Mouse (Mus musculus) embryonic facial prominence, embryonic 14.5 days (tissue): ENCODE results near the gene Spata31d1b. TPM values are rescaled to one million over a fixed set of nuclear protein-coding genes. Genes with fewer than 3 reads are reported as not detected.
"Not testable (repeated sequence)": the region's sequence is repeated elsewhere in the genome, so short reads cannot be mapped to it uniquely, and the experiment has no call there.

Source experiments
- ATAC-seq: fragments of 200-750 bp; cut with Nextera tagmentation; 2 replicates; pipeline ENCODE4 v1.8.0; 2017; ENCODE audit warnings: low read depth, moderate number of reproducible peaks, moderate TSS enrichment
- DNase-seq: peaks from one replicate; pipeline ENCODE4 v3.0.0-alpha.2; 2015; ENCODE audit warnings: low spot score
- H3K27ac ChIP-seq: fragments of 300-500 bp; sonication (generic); replicated peaks from 2 replicates; pipeline ENCODE4 v1.5.1; 2014; ENCODE audit warnings: low read depth, mild to moderate bottlenecking, low read length, moderate library complexity
- H3K27me3 ChIP-seq: fragments of 300-500 bp; sonication (generic); replicated peaks from 2 replicates; pipeline ENCODE4 v1.6.1; 2014; ENCODE audit warnings: low read length; ENCODE audit not compliant: control insufficient read depth, insufficient read depth
- H3K36me3 ChIP-seq: fragments of 300-500 bp; sonication (generic); 2 replicates; pipeline ENCODE4 v1.6.1; 2014; ENCODE audit warnings: low read length, mixed read lengths; ENCODE audit not compliant: control insufficient read depth, insufficient read depth
- H3K4me1 ChIP-seq: fragments of 300-500 bp; sonication (generic); 2 replicates; pipeline ENCODE4 v1.6.1; 2014; ENCODE audit warnings: antibody characterized with exemption, low read length; ENCODE audit not compliant: control insufficient read depth, insufficient read depth
- H3K4me2 ChIP-seq: fragments of 300-500 bp; sonication (generic); 2 replicates; pipeline ENCODE4 v1.6.1; 2014; ENCODE audit warnings: low read depth, mild to moderate bottlenecking, low read length, moderate library complexity, mixed read lengths
- H3K4me3 ChIP-seq: fragments of 300-500 bp; sonication (generic); 2 replicates; pipeline ENCODE4 v1.5.1; 2014; ENCODE audit warnings: low read depth, mild to moderate bottlenecking, low read length
- H3K9ac ChIP-seq: fragments of 300-500 bp; sonication (generic); 2 replicates; pipeline ENCODE4 v1.6.1; 2014; ENCODE audit warnings: low read depth, mild to moderate bottlenecking, low read length, moderate library complexity, mixed read lengths
- H3K9me3 ChIP-seq: fragments of 300-500 bp; sonication (generic); 2 replicates; pipeline ENCODE4 v1.6.1; 2016; ENCODE audit warnings: low read length; ENCODE audit not compliant: control insufficient read depth
- WGBS: fragments of 180-500 bp; shearing (Covaris S2); extraction: QIAGEN DNeasy Blood & Tissue Kit; methylation state at CpG from one replicate; pipeline ENCODE4 v1.1.7; 2014; 5-methylcytosine and 5-hydroxymethylcytosine counted together
- polyA plus RNA-seq: library from polyadenylated mRNA; unstranded; fragments of >200 nt; fragmentation: Nextera tagmentation; extraction: Ambion mirVana; gene quantifications from 2 replicates; pipeline ENCODE4 v1.2.1, GENCODE M21; 2014

Spata31d1b gene
- polyA plus RNA-seq, 1 experiment from 2014 or later = 0.06 TPM

DNA sequence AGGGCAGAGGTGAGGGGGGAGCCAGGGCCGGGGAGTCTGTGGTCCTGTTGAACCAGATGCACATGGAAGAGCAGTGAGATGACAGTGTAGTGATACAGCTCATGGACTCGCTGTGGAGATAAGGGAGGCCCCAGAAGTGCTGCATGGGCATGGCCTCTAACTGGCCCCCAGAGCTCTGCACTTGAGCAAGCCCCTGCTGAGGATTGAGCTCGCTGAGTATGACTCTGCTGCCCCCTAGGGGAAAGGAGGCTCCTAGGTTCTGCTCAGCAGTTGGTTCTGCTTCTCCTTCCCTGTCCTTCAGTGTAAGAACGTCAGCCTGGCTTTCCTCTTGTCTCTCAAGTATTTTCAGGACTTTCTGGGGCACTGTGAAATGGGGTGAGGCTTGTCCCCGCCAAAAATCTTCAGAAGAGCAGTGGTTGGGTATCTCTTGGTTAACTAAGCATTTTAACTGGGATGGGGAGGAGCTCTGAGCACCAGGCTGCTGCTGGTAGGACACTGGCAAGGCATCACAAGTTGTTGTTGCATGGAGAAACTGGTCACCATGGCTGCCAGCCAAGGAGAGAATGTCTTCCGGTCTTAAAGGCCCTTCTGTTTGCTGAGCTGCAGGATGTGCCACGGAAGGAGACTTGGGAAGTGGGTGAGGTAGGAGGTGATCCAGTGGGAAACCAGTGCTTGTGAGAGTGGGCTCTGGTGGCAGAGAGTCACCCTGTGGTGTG lies 16.5 kb downstream of the Spata31d1b start:
- ATAC-seq (peak; percentile 90), DNase-seq (peak; percentile 90)
- no peaks in the 10 kb centered on the region for H3K27me3 ChIP-seq
- WGBS = 35% methylated on average over 6 of the region's 7 CpGs
- H3K4me2 ChIP-seq = no peak overlapping the region
- H3K9ac ChIP-seq = no peak overlapping the region
- 0 out of 2 replicates have a peak, but pooled peaks cover 6% of the 10 kb centered on the region for H3K4me1 ChIP-seq
- no peaks in the 10 kb centered on the region for H3K36me3 ChIP-seq
- no peak overlapping the region for H3K4me3 ChIP-seq
- no peak overlapping the region for H3K27ac ChIP-seq
- H3K9me3 ChIP-seq = no peaks in the 10 kb centered on the region

DNA sequence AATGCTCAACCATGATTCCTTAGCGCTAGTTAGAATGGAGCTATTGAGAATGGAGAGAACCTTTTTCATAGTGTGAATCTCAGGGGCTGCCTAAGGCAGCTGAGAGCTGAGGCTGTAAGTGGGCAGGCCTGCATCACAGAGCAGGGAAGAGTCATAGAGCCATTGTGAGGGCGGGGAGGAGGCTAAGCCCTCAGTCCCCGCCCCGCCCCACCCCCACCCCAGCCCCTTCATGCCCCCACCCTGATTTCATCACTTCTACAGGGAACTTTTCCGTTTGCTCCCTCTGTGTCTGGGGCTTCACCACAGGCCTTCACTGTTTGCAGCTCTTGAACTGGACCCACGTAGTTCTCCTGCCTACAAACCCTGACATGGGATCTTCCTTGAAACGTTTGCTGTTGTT lies 19.6 kb downstream of the Spata31d1b start, which contains the start of gene Spata31d1d:
Gene Spata31d1d (minus strand): TSS at position 101 of the 400 bp plus-strand sequence.
- no peaks in the 10 kb centered on the region for H3K4me1 ChIP-seq
- H3K9ac ChIP-seq = no peak within 1 kb of the TSS
- no peak within 1 kb of the TSS for H3K4me3 ChIP-seq
- H3K27me3 ChIP-seq = no peaks in the 10 kb centered on the region
- no peaks in the 10 kb centered on the region for H3K36me3 ChIP-seq
- no peak for ATAC-seq
- 43% methylated on average over 7 of the region's 7 CpGs for WGBS
- H3K27ac ChIP-seq = no peak within 1 kb of the TSS
- no peak within 1 kb of the TSS for H3K4me2 ChIP-seq
- H3K9me3 ChIP-seq = no peaks in the 10 kb centered on the region
- no peak for DNase-seq

GRCm38 (mm10) chr13:59733936-59734335 lies 21.9 kb downstream of the Spata31d1b start:
- Histone ChIP-seq H3K4me3 (no peak overlapping the region), H3K36me3 (no peaks in the 10 kb centered on the region), H3K9ac (no peak overlapping the region), H3K4me1 (no peaks in the 10 kb centered on the region), H3K27ac (no peak overlapping the region), H3K9me3 (no peaks in the 10 kb centered on the region), H3K4me2 (no peak overlapping the region), H3K27me3 (no peaks in the 10 kb centered on the region)
- ATAC-seq (no peak), DNase-seq (no peak)
- 90% methylated on average over 2 of the region's 4 CpGs for WGBS

- H3K36me3 ChIP-seq, H3K27me3 ChIP-seq, DNase-seq, H3K9me3 ChIP-seq, H3K9ac ChIP-seq, H3K27ac ChIP-seq, ATAC-seq, H3K4me1 ChIP-seq, H3K4me3 ChIP-seq, H3K4me2 ChIP-seq: not testable (repeated sequence)
- WGBS = 41% methylated on average over 5 of the region's 6 CpGs
Measured at GRCm38 (mm10) chr13:59734347-59734746, 22.3 kb downstream of the Spata31d1b start.

DNA sequence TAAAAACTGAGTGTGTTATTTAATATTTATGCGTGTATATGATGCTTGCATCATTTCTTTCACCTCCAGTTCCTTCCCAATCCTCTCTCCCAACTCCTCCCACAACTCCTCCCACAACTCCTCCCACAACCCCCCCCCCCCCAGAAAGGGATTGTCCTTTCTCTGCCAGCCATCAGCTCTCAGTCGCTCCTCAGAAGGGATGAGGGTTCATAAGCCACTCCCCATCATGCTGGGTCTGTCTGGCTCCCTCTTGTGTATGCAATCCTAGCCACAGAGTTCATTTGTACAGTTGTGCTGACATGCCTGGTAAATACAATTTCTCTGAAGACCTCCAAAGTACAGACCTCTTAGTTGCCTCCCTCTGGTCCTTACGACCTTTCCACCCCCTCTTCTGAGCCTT lies 23.1 kb downstream of the Spata31d1b start:
- ATAC-seq = peak; percentile 75; the same call in 1 of the 2 replicates
- H3K4me1 ChIP-seq = no peaks in the 10 kb centered on the region

DNA sequence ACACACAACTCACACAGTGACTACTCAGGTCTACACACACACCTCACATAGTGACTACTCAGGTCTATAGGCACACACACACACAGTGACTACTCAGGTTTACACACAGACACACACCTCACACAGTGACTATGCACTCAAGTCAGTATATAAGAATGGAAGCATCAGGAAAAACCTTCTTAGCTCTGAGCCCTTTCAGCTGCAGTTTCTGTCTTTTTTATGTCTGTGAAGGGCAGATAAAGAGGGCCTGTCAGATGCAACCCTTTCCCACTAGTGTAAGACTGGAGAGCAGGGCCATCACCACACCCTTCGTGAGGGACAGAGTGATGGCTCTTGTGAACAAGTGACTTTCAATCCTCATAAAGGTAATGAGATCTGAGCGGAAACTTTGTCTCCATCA lies 26.4 kb downstream of the Spata31d1b start:
- DNase-seq (no peak), ATAC-seq (no peak)
- Histone ChIP-seq H3K4me1 (no peaks in the 10 kb centered on the region), H3K9ac (no peak overlapping the region), H3K27ac (no peak overlapping the region), H3K27me3 (no peaks in the 10 kb centered on the region), H3K4me2 (no peak overlapping the region), H3K36me3 (no peaks in the 10 kb centered on the region), H3K9me3 (no peaks in the 10 kb centered on the region), H3K4me3 (no peak overlapping the region)
- WGBS = 71% methylated on average over 2 of the region's 2 CpGs

More for the DNA sequence above, 23.1 kb downstream of the Spata31d1b start:
- no peaks in the 10 kb centered on the region for H3K27me3 ChIP-seq
- DNase-seq = peak; percentile 69
- H3K27ac ChIP-seq = no peak overlapping the region
- no peak overlapping the region for H3K9ac ChIP-seq
- no peaks in the 10 kb centered on the region for H3K36me3 ChIP-seq
- no peak overlapping the region for H3K4me2 ChIP-seq
- WGBS = 19% methylated on average over 3 of the region's 3 CpGs
- no peaks in the 10 kb centered on the region for H3K9me3 ChIP-seq
- no peak overlapping the region for H3K4me3 ChIP-seq

GRCm38 (mm10) chr13:59739397-59739796 lies 27.3 kb downstream of the Spata31d1b start:
- Histone ChIP-seq H3K27me3 (no peaks in the 10 kb centered on the region), H3K4me3 (no peak overlapping the region), H3K4me2 (no peak overlapping the region), H3K36me3 (no peaks in the 10 kb centered on the region), H3K9me3 (no peaks in the 10 kb centered on the region), H3K27ac (no peak overlapping the region), H3K4me1 (no peaks in the 10 kb centered on the region), H3K9ac (no peak overlapping the region)
- WGBS = 85% methylated on average over 4 of the region's 4 CpGs
- ATAC-seq = no peak
- no peak for DNase-seq

- Histone ChIP-seq H3K27ac (no peak overlapping the region), H3K9ac (no peak overlapping the region), H3K4me2 (no peak overlapping the region), H3K4me1 (no peaks in the 10 kb centered on the region), H3K4me3 (no peak overlapping the region), H3K9me3 (no peaks in the 10 kb centered on the region), H3K36me3 (no peaks in the 10 kb centered on the region), H3K27me3 (no peaks in the 10 kb centered on the region)
- no peak for DNase-seq
- ATAC-seq = no peak
- WGBS = 76% methylated on average over 10 of the region's 11 CpGs
Measured at GRCm38 (mm10) chr13:59741096-59741495, 29.0 kb downstream of the Spata31d1b start.

- DNase-seq (no peak), ATAC-seq (no peak)
- WGBS = 77% methylated on average over 10 of the region's 10 CpGs
Measured at GRCm38 (mm10) chr13:59741697-59742096, 29.6 kb downstream of the Spata31d1b start.

More at GRCm38 (mm10) chr13:59741697-59742096, 29.6 kb downstream of the Spata31d1b start:
- no peak overlapping the region for H3K4me3 ChIP-seq
- H3K36me3 ChIP-seq = no peaks in the 10 kb centered on the region
- no peak overlapping the region for H3K27ac ChIP-seq
- no peaks in the 10 kb centered on the region for H3K27me3 ChIP-seq
- no peaks in the 10 kb centered on the region for H3K9me3 ChIP-seq
- no peak overlapping the region for H3K4me2 ChIP-seq
- H3K4me1 ChIP-seq = no peaks in the 10 kb centered on the region
- H3K9ac ChIP-seq = no peak overlapping the region
